Mouse (Mus musculus) olfactory bulb, adult 2 months (tissue): ENCODE measurements around the gene Vps35l. TPM values are rescaled to one million over a fixed set of nuclear protein-coding genes. Genes with fewer than 3 reads are reported as not detected.

ENCODE experiments used
- H3K27ac ChIP-seq: fragments of 200-500 bp; 2 replicates; pipeline ENCODE4 v1.5.1; 2012; ENCODE audit warnings: low read depth, low read length; ENCODE audit not compliant: insufficient read depth
- H3K4me1 ChIP-seq: fragments of 200-500 bp; 2 replicates; pipeline ENCODE4 v1.6.1; 2012; ENCODE audit warnings: low read length; ENCODE audit not compliant: control insufficient read depth, insufficient read depth
- H3K4me3 ChIP-seq: fragments of 200-500 bp; 2 replicates; pipeline ENCODE4 v1.5.1; 2012; ENCODE audit warnings: mild to moderate bottlenecking, low read depth, low read length, moderate library complexity; ENCODE audit not compliant: insufficient read depth
- CTCF ChIP-seq: fragments of 200-500 bp; IDR thresholded peaks from 2 replicates; pipeline ENCODE4 v1.5.1; 2012; ENCODE audit warnings: low read depth, mild to moderate bottlenecking, low read length, moderate library complexity; ENCODE audit not compliant: insufficient read depth
- POLR2A ChIP-seq: fragments of 200-500 bp; IDR thresholded peaks from 2 replicates; pipeline ENCODE4 v1.6.1; 2012; ENCODE audit warnings: mild to moderate bottlenecking, low read depth, low read length, moderate library complexity; ENCODE audit not compliant: insufficient read depth
- WGBS: fragments of 180-500 bp; shearing (Covaris S2); methylation state at CpG from one replicate; pipeline ENCODE4 v1.1.7; 2018; 5-methylcytosine and 5-hydroxymethylcytosine counted together
- polyA plus RNA-seq: library from polyadenylated mRNA; stranded (reverse); fragments of >200 nt; gene quantifications from 2 replicates; pipeline ENCODE4 v1.2.4, GENCODE M21; 2012; ENCODE audit warnings: low replicate concordance; ENCODE audit not compliant: missing spikeins, insufficient read depth, insufficient read length

The Vps35l gene
- polyA plus RNA-seq, 1 experiment = not detected

DNA sequence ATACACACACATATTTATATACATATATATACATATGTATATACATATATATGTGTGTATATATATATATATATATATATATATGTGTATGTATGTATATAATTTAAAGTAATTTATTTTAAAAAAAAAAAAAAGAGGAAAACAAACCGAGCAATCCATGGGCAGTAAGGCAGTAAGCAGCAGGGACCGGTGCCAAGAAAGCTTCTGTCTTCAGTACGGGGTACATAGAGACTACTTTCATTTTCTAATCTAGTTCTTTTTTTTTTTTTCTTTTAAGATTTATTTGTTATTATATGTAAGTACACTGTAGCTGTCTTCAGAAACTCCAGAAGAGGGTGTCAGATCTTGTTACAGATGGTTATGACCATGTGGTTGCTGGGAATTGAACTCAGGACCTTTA is 61.8 kb downstream of the Vps35l start:
- Histone ChIP-seq H3K27ac (no peak overlapping the region), H3K4me3 (no peak overlapping the region), H3K4me1 (no peaks in the 10 kb centered on the region)
- TF ChIP-seq POLR2A = no peak
- no peak for TF ChIP-seq CTCF
- WGBS = 70% methylated on average over 3 of the region's 3 CpGs

DNA sequence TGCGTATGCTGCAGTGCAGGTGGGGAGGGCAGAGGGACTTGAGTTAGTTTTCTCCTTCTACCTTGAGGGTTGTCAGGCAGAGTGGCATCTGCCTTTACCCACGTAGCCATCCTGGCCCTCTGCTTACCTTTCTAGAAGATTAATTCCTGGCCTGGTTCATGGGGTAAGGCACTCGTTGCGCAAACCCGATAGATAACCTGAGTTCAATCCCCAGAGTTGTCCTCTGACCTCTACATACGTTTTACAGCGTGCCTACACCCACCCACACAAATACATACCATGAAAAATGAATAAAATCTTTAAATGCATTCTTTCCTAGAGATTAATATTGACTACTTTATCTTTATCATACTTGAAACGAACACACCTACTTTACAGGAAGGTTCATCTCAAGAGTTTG is 63.4 kb downstream of the Vps35l start:
- WGBS = 95% methylated on average over 8 of the region's 8 CpGs
- H3K4me1 ChIP-seq = no peaks in the 10 kb centered on the region
- no peak overlapping the region for H3K4me3 ChIP-seq
- TF ChIP-seq CTCF = no peak
- no peak overlapping the region for H3K27ac ChIP-seq

DNA sequence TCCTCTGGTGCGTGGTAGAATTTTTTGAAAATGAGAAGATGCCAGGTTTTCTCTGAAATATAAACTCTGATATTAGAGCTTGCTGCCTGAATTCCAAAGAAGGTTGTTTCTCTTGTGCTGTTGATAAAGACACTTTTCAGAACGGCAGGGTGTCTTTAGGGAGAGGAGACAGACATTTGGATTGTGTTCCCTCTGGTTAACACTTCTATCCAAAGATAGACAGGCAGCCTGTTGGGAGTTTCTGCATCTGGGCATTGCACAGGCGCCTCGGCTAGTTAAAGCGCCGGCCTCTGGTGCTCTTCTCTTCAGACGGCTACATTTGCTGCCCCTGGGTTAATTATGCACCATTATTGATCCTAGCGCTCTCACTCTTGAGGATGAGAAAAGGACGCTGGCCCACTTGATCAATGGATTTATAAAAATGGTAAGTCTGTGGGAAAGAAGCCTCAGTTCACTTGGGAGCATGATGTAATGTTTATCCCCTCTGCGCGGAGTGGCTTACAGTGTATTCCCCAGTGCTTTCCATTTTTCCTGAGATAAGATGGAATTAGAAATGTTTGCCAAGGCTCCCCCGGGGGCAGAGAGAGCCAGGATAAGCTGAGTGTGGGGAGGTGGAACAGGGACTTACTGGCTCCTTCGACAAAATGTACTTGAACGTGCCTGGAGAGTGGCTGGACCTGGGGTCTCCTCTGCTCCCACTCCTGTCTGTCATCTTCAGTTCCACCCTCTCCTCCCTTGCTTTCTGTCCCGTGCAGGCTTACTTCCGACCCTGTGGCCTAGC is 66.8 kb downstream of the Vps35l start:
- no peak overlapping the region for H3K4me3 ChIP-seq
- TF ChIP-seq POLR2A = no peak
- no peak for TF ChIP-seq CTCF
- no peak overlapping the region; the same call in 1 of the 2 replicates for H3K27ac ChIP-seq
- WGBS = 55% methylated on average over 16 of the region's 16 CpGs
- no peaks in the 10 kb centered on the region for H3K4me1 ChIP-seq

DNA sequence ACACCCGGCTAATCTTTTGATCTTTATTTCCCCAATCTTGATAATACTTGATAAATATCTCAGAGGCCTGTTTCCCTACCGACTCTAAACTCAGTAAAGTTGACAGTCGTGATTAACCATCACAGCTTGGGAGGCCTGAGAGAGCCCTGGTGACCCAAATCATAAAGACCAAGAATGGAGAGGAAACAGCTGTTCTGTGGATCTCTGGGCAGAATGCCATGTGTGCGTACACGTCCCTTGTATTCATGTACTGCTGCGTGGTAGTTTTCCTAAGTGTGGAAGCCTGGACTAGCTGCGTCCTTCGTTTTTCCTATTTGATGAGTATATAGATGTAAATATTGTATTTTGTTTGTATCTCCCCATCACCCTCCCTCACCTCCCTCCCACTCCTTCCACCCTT is 67.9 kb downstream of the Vps35l start:
- no peak overlapping the region for H3K4me3 ChIP-seq
- H3K4me1 ChIP-seq = no peaks in the 10 kb centered on the region
- WGBS = 66% methylated on average over 8 of the region's 8 CpGs
- H3K27ac ChIP-seq = no peak overlapping the region
- no peak for TF ChIP-seq POLR2A
- no peak for TF ChIP-seq CTCF

DNA sequence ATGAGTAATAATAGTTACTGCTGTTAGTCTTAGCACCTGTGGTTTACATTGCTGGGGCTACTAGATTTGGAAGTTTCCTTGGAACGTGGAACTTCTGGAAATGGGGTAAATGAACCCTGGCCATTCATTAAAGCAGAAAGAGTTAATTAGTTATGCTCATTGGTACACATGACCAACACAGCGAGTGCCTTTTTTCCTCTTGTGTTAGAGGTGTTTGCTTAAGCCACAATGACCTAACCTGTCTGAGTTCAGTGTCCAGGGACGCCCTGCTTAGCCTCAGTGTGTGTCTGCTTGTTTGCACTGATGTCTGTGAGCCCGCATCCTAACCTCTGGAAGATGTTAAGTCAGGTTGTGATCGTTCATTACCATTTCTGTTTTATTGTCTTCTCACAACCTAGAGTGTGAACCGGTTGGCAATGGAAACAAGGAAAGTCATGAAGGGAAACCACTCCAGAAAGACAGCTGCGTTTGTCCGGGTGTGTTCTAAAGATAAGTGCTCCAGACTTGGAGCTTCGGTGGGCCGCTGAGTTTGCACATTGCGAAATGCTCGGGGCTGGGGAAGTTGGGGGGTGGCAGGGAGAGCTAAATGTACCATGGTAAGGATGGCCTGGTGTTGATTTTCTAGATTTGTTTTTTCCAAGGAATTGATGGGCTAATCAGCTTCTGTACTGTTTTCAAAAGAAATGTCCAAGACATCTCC is 71.5 kb downstream of the Vps35l start:
- TF ChIP-seq CTCF (no peak), POLR2A (no peak)
- Histone ChIP-seq H3K4me3 (no peak overlapping the region), H3K27ac (no peak overlapping the region), H3K4me1 (peaks cover 12% of the 10 kb centered on the region)
- 83% methylated on average over 12 of the region's 12 CpGs for WGBS

DNA sequence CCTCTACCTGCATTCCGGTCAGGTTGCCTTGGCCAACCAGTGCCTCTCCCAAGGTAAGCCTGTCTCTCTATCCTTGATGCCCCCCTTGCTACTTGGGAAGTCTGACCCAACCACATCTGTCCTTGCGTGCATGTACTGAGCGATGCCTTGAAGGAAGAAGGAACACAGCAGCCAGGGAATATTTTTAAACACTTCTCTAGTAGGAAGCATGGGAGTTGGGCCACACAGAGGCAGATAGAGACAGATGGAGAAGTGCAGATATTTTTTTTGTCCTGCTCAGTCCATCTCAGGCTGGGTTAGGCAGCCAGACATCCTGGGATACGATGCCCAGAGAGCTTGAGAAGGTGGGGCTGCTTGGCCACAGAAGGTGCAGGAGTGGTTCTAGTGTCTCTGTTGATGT is 73.6 kb downstream of the Vps35l start:
- peaks cover 12% of the 10 kb centered on the region for H3K4me1 ChIP-seq
- no peak overlapping the region for H3K4me3 ChIP-seq
- H3K27ac ChIP-seq = 0 out of 2 replicates have a peak overlapping the region, but pooled peaks have one; percentile 2
- TF ChIP-seq POLR2A = no peak
- no peak for TF ChIP-seq CTCF
- 81% methylated on average over 4 of the region's 4 CpGs for WGBS

DNA sequence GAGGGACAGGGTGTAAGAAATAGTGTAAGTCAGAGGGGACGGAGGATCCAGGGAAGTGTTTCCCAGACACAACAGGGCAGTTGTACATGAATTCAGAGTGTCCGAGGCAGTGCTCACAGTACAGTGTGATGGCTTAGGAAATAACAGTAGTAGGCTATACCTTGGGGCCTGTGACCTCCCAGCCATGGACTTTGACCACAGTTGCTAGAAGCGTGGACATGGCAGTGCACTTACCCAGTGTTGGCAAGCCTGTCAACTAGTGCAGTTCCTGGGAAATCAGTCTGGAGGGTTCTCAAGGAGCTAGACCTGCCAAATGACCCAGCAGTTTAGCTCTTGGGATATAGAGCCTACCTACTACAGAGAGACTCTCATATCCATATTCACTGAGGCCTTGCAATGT is 76.2 kb downstream of the Vps35l start:
- Histone ChIP-seq H3K4me3 (no peak overlapping the region), H3K4me1 (peaks cover 12% of the 10 kb centered on the region), H3K27ac (no peak overlapping the region)
- WGBS = 92% methylated on average over 3 of the region's 3 CpGs
- TF ChIP-seq POLR2A = no peak
- no peak for TF ChIP-seq CTCF

DNA sequence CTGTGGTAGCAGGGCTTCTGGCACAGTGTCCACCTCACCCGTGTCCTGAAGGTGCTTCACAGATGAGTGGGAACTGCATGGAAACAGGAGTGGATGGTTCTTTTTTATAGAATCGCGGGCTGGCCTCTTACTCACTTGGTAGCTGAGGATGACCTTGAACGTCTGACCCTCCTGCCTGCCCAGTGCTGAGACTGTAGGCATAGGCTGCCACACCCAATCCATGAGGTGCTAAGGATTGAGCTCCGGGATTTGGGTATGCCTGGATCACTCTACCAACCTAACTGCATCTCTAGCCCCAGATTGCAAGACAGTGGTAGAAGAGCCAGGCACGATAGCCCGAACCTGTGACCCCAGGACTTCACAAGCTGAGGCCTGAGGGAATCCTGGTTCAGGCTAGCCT is 77.7 kb downstream of the Vps35l start:
- WGBS = 94% methylated on average over 7 of the region's 7 CpGs
- no peak for TF ChIP-seq CTCF
- TF ChIP-seq POLR2A = no peak
- no peak overlapping the region for H3K4me3 ChIP-seq
- no peak overlapping the region for H3K27ac ChIP-seq
- peaks cover 12% of the 10 kb centered on the region for H3K4me1 ChIP-seq

DNA sequence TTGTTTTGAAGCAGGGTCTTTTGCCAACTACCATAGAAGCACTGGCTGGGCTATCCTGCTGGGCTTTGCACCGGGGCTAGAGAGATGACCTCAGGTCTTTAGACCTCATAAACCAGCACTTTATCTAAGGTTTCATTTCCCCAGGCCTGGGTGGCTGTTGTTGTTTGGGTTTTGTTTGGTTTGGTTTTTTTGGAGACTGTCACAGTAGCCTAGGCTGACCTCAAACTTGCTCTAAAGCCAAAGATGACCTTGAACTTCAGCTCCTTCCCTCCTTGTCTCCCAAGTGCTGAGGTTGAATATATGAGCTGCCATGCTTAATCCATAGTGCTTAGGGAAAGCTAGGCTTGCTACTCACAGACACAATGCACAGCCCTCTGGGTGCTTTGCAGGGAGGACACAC is 79.6 kb downstream of the Vps35l start:
- 72% methylated on average over 1 of the region's 1 CpGs for WGBS
- no peak overlapping the region for H3K4me3 ChIP-seq
- H3K27ac ChIP-seq = no peak overlapping the region
- peaks cover 9% of the 10 kb centered on the region for H3K4me1 ChIP-seq
- TF ChIP-seq CTCF (no peak), POLR2A (no peak)
